Mouse (Mus musculus) mouse trophoblast stem cell (cell line): Measurements from ENCODE around the gene Psmg3.

ENCODE experiments used
- in situ Hi-C, 2 experiments: fragments of 300-500 bp; cut with MseI, MboI; formaldehyde crosslinking; loops; 2 replicates in 1 of 2; 3 replicates in 1 of 2; pipeline ENCODE4 v1.15.1; 2025

The Psmg3 gene

DNA sequence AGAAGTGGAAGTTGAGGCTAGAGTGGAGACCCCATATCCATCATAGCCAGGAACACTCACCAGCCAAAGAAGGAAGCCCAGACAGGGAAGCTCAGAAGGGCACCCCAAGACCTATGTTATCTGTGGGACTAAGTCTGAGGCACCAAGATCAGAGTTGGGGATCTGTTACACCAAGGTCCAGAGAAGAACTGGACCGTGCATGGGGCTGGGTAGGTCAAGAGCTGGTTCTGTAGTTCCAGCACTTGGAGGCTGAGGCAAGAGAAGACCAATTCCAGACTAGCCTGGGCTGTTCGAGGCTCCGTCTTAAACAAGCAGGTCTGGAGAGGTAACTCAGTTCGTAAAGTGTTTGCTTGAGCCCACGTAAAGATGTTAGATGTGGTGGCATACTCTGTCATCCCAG is 32.5 kb downstream of the Psmg3 start:
- in situ Hi-C loops = no loop called here

DNA sequence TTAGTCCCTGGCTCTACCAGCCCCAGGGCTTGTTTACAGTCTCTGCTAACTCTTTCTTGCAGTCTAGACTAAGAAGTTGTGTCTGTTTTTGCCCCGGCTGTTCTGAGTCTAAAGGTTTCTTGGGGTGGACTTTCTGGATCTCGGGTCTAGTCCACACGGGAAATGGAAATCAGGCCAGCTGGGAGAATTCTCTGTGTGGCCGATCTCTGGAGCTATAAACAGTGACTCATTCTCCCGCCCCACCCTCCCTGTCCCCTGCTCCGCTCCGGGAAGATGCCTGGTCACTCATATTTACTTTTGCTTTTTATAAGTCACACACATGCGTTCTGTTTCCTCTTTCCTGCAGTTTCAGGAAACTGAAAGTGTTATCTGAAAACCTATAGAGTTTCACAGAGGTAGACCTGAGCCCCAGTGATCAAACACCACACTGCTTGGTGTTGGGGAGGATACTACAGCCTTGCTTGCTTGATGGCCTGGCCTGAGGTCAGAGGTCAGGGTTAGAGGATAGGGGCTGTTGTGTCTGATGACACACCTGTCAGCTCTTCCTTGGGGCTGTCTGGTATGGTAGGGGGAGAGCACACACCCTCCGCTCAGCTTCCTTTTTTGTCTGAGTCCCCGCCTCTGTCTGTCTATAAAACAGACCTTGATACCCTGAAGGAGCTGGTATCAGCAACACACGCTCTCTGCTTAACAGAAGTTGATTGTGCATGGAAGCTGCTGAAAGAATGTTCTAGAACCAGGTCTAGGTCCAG is 33.2 kb downstream of the Psmg3 start:
- in situ Hi-C loops = no loop called here

DNA sequence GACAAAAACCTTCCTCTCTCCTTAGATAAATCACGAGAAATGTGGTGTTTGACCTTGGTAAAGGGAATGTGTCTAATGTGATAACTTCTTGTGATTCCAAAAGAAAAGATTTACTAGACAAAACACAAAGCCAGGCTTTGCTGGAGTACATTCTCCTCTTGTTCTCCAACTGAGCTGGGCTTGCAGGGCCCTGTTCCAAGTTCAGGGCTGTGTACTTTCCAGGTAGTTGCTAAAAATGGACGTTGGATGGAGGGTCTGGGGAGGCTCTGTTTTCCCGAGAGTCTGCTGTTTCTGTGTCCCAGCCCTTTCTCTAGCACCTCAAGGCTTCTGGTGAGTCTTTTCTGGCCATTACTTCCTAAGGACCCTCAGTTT is 33.7 kb downstream of the Psmg3 start:
- in situ Hi-C loops = no loop called here

DNA sequence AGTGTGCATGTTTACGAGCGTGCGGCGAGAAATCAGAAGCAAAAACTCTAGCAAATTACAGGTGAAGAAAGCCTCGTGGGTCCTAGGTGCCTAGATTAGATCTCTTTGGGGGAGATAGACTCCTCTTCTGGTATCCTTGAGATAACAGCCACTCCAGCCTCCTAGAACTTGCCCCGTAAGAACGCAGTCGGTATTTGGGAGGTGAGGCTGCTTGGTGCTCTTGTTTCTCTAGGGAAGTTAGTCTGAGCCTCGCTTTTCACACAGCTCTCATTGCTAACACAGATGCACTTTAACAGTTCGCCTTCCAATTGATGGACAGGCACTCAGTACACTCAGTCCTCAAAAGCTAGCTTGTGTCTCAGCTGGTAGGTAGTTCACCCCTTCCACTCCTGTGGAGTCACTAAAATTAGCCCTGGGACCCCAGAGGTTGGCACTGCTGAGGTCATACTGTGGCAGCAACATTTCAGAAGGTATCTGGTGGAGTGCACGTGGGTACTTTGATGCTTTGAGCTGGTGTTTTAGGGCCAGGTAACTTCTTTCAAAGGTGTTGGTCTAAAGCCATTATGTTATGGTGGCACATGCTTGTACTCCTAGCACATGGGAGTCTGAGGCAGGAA is 34.4 kb downstream of the Psmg3 start:
- in situ Hi-C loops = no loop called here

DNA sequence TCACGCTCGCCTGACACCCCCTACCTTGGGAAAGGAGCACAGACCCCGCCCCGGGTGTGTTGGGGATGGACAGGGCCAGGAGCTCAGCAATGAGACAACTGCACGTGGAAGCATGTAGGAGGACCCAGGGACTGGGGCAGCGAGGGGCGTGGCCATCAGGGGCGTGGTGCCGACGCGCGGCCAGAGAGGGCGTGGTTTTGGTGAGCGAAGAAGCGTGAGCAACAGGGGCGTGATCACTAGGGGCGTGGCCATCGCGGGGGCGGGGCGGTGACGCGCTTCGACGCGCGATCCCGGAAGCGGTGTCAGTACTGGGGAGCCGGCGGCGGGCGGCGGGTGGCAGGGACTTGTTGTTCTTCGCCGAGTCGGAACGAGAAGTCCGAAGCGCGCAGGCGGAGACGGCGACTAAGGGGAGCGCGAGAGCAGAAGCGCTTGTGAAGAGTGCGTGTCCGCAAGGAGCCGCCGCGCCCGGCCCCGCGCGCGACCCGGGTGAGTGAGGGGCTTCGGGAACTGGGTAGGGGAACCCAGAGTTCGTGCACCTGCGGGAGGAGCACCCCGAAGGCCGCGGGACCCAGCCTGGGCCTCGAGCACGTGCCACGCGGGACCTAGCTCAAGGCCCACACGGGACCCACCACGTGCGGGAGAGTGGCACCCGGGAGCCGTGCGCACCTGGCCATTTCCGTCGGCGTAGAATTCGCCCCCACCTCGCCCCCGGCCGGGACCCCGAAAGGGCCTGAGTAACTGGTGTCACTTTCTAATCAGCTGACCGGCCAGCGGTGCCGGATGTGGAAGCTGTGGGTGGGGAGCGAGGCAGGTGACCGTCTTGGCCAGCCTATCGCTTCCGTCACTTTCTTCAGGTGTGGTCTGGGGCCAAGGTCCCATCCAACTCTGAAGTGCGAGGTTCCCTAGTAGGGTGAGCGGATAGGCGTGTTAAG is 35.2 kb downstream of the Psmg3 start, which contains the start of gene Mafk:
Mafk (plus strand) TSS at position 287 of the 932 bp plus-strand sequence.
- in situ Hi-C loops = no loop called here

GRCm38 (mm10) chr5:139789466-139789865 is 37.2 kb downstream of the Psmg3 start:
- in situ Hi-C loops = no loop called here

GRCm38 (mm10) chr5:139781406-139781805 is 45.3 kb downstream of the Psmg3 start:
- in situ Hi-C loops = no loop called here

GRCm38 (mm10) chr5:139776966-139777365 is 49.7 kb downstream of the Psmg3 start:
- in situ Hi-C loops = no loop called here

DNA sequence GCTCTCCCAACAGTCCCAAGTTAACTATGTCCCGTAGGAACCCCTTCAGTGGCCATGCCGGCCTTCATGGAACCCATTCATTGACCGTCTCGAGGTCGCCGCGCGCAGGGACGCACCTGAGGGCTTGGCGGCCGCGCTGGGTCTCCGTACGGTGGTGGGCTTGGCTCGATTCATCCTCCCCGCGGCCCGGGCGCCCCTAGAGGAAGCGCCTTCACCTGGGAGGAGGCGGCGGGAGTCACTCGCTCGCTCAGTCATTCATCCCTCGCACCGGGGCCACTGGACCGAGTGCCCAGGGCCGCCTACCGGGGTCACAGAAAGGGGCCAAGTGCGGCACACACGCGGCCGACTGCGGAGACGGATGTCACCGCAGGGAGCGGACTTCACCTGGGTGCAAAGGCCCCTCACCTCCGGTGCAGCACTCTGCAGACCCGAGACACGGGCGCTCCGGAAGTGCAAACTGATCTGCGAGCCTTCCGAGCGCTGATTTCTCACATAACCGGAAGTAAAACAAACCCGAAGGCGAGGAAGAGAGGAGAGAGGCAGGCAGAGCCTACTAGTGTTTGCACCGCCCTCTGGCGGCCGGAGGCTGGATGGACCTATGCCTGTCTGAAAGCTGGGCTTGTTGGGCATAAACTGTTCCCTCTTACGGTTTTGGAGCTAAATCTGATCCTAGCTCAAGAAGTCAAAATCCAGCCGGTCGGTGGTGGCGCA is 51.3 kb downstream of the Psmg3 start, which contains the start of gene Ints1:
Ints1 (minus strand) TSS at position 459 of the 711 bp plus-strand sequence.
- in situ Hi-C loops = no loop called here
